Comparison of ENCODE assay signal across 8 mouse cellular contexts in the genomic region with DNA sequence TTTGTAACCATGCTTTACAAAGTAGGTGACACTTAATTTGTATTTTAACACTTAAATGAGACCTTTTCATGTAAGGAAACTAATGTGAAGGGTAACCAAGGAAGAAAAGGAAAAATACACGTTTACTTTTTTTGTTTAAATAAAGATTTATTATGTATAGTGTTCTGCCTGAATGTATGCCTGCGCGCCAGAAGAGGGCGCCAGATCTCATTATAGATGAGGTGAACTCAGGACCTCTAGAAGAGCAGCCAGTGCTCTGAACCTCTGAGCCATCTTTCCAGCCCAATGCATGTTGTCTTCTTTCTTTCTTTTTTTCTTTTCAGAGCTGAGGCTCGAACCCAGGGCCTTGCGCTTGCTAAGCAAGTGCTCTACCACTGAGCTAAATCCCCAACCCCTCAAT. TPM values are rescaled to one million over a fixed set of nuclear protein-coding genes. Genes with fewer than 3 reads are reported as not detected.
DNase-seq lines count a peak whose midpoint lies in the region; ATAC-seq and TF ChIP-seq lines count a peak whose summit lies in the region.
"Had no signal": no experiment of that assay in that cellular context is flagged by ENCODE, and none has a peak within 500 bp of the region (broad histone marks: within the 10 kb centered on the region; RNA-seq: fewer than 3 reads in every experiment).

No protein-coding gene starts in this region.

- peak; percentile 1 for DNase-seq in ES-E14 (ENCODE audit: low read depth, low spot score)
- peak; percentile 8 for DNase-seq in adrenal gland, postnatal 25 days
- DNase-seq in limb, embryonic 10.5 days (ENCODE audit: low spot score) = peak; percentile 33
- DNase-seq in thymus, postnatal 36 days = peak; percentile 6 to 9

- no peak overlapping the region for H3K4me2 ChIP-seq in intestine, postnatal 0 days (replicated peaks; ENCODE audit: low read depth)
- H3K4me2 ChIP-seq in intestine, embryonic 15.5 days (replicated peaks) = no peak overlapping the region

- 25% methylated on average over 6 of the region's 6 CpGs for WGBS in intestine, postnatal 0 days
- 24% methylated on average over 6 of the region's 6 CpGs for WGBS in intestine, embryonic 15.5 days
- 27% methylated on average over 6 of the region's 6 CpGs for WGBS in limb, embryonic 10.5 days

- H3K9me3 ChIP-seq in intestine, postnatal 0 days (ENCODE audit: control insufficient read depth) = no peaks in the 10 kb centered on the region
- no peaks in the 10 kb centered on the region for H3K9me3 ChIP-seq in intestine, embryonic 15.5 days
- no peaks in the 10 kb centered on the region for H3K9me3 ChIP-seq in ES-E14 (ENCODE audit: control insufficient read depth, insufficient read depth, low read depth, low read length)
- no peaks in the 10 kb centered on the region for H3K9me3 ChIP-seq in limb, embryonic 10.5 days (replicated peaks)

- H3K4me3 ChIP-seq in intestine, postnatal 0 days (ENCODE audit: low read depth, low read length) = no peak overlapping the region
- no peak overlapping the region for H3K4me3 ChIP-seq in intestine, embryonic 15.5 days (replicated peaks)
- H3K4me3 ChIP-seq in ES-E14 (ENCODE audit: insufficient read depth in 1 of 2, low read depth in 1 of 2, low read length in 2 of 2, poor library complexity in 1 of 2, severe bottlenecking in 1 of 2) = no peak overlapping the region
- H3K4me3 ChIP-seq in limb, embryonic 10.5 days = no peak overlapping the region

- in situ Hi-C loops in ES-E14 (cut with MboI; ENCODE audit: low sequenced_read_pairs in 2 of 2, unreplicated experiment in 2 of 2) = no loop called here

- H3K36me3 ChIP-seq in intestine, postnatal 0 days (ENCODE audit: control insufficient read depth, insufficient read depth) = no peaks in the 10 kb centered on the region
- H3K36me3 ChIP-seq in intestine, embryonic 15.5 days = no peaks in the 10 kb centered on the region
- no peaks in the 10 kb centered on the region for H3K36me3 ChIP-seq in ES-E14 (ENCODE audit: control insufficient read depth, insufficient read depth, low read length, poor library complexity, severe bottlenecking)
- no peaks in the 10 kb centered on the region for H3K36me3 ChIP-seq in limb, embryonic 10.5 days

- no peak overlapping the region for H3K27ac ChIP-seq in intestine, postnatal 0 days (ENCODE audit: low read depth, low read length)
- no peak overlapping the region for H3K27ac ChIP-seq in intestine, embryonic 15.5 days
- no peak overlapping the region for H3K27ac ChIP-seq in ES-E14 (ENCODE audit: insufficient read depth, low read depth, low read length, poor library complexity, severe bottlenecking)
- H3K27ac ChIP-seq in limb, embryonic 10.5 days = no peak overlapping the region

- no peaks in the 10 kb centered on the region for H3K27me3 ChIP-seq in intestine, postnatal 0 days (replicated peaks; ENCODE audit: control insufficient read depth, insufficient read depth, low read length)
- H3K27me3 ChIP-seq in intestine, embryonic 15.5 days (replicated peaks) = no peaks in the 10 kb centered on the region
- no peaks in the 10 kb centered on the region for H3K27me3 ChIP-seq in limb, embryonic 10.5 days (ENCODE audit: low read depth, poor library complexity, severe bottlenecking)

- peak; percentile 64 for TF ChIP-seq CTCF in intestine, postnatal 0 days (IDR thresholded peaks at IDR 0.05; ENCODE audit: low read depth)

- no peaks in the 10 kb centered on the region for H3K4me1 ChIP-seq in intestine, postnatal 0 days (replicated peaks; ENCODE audit: control insufficient read depth, insufficient read depth, low read length)
- no peaks in the 10 kb centered on the region for H3K4me1 ChIP-seq in intestine, embryonic 15.5 days (replicated peaks)
- no peaks in the 10 kb centered on the region for H3K4me1 ChIP-seq in ES-E14 (ENCODE audit: control insufficient read depth in 2 of 2, insufficient read depth in 2 of 2, low read length in 2 of 2, poor library complexity in 1 of 2)
- H3K4me1 ChIP-seq in limb, embryonic 10.5 days = no peaks in the 10 kb centered on the region

- no peak for ATAC-seq in intestine, postnatal 0 days
- no peak for ATAC-seq in intestine, embryonic 15.5 days
- no peak for ATAC-seq in monocyte, adult 5-6 weeks (replicated peaks; ENCODE audit: insufficient number of reproducible peaks, low FRiP score, low TSS enrichment, poor library complexity, severe bottlenecking)

- no peak overlapping the region for H3K9ac ChIP-seq in intestine, postnatal 0 days (ENCODE audit: low read depth, low read length)
- no peak overlapping the region for H3K9ac ChIP-seq in intestine, embryonic 15.5 days
- H3K9ac ChIP-seq in ES-E14 (ENCODE audit: insufficient read depth, low read depth, low read length, poor library complexity, severe bottlenecking) = no peak overlapping the region

TF ChIP-seq in ES-E14, 5 proteins besides CTCF, POLR2A, EP300 and RAD21:
- TF ChIP-seq ZC3H11A (IDR thresholded peaks at IDR 0.05; ENCODE audit: borderline replicate concordance, low read depth, low read length) (no peak), CHD2 (IDR thresholded peaks at IDR 0.05; ENCODE audit: low read depth, low read length) (no peak), HCFC1 (IDR thresholded peaks at IDR 0.05; ENCODE audit: borderline replicate concordance, insufficient read depth, low read length) (no peak)

RNA-seq across cellular contexts. Expression of a gene that starts 23.1 kb away (rescaled TPM):
- polyA plus RNA-seq in intestine, postnatal 0 days (2015; fragmentation: Nextera tagmentation; extraction: Ambion mirVana) = not detected in 2 replicates
- 0.14 TPM in 1 of 2 replicates, not detected in the other for polyA plus RNA-seq in intestine, embryonic 15.5 days (2015; fragmentation: Nextera tagmentation; extraction: Ambion mirVana)
- total RNA-seq in ES-E14 (2012; rRNA removed) = 0.54 TPM in 1 of 2 replicates, not detected in the other
- total RNA-seq in adrenal gland, postnatal 25 days (2021) = not detected in 2 replicates
- polyA plus RNA-seq in limb, embryonic 10.5 days (2016; fragmentation: Nextera tagmentation; extraction: Ambion mirVana) = 0.14 TPM in 1 of 2 replicates, not detected in the other
- not detected in 3 replicates for total RNA-seq in monocyte, adult 5-6 weeks (2017)
- total RNA-seq: heart, adult 18-20 months had no signal

RNA-seq across cellular contexts. Expression of a gene that starts 25.4 kb away (rescaled TPM):
- polyA plus RNA-seq in intestine, postnatal 0 days (2015; fragmentation: Nextera tagmentation; extraction: Ambion mirVana) = 11.0 and 11.6 TPM in 2 replicates
- polyA plus RNA-seq in intestine, embryonic 15.5 days (2015; fragmentation: Nextera tagmentation; extraction: Ambion mirVana) = 21.4 and 24.3 TPM in 2 replicates
- 23.0 and 28.1 TPM in 2 replicates for total RNA-seq in ES-E14 (2012; rRNA removed)
- total RNA-seq in adrenal gland, postnatal 25 days (2021) = 28.6 and 31.7 TPM in 2 replicates
- polyA plus RNA-seq in limb, embryonic 10.5 days (2016; fragmentation: Nextera tagmentation; extraction: Ambion mirVana) = 35.5 and 38.7 TPM in 2 replicates
- 7.4 to 9.4 TPM (median 8.1 TPM) in 3 replicates for total RNA-seq in monocyte, adult 5-6 weeks (2017)

RNA-seq across cellular contexts. Expression of a gene that starts 37.1 kb away (rescaled TPM):
- 11.7 and 12.5 TPM in 2 replicates for polyA plus RNA-seq in intestine, postnatal 0 days (2015; fragmentation: Nextera tagmentation; extraction: Ambion mirVana)
- 9.4 and 11.3 TPM in 2 replicates for polyA plus RNA-seq in intestine, embryonic 15.5 days (2015; fragmentation: Nextera tagmentation; extraction: Ambion mirVana)
- total RNA-seq in ES-E14 (2012; rRNA removed) = 16.5 and 16.7 TPM in 2 replicates
- total RNA-seq in adrenal gland, postnatal 25 days (2021) = 25.7 and 29.0 TPM in 2 replicates
- 7.5 and 10.6 TPM in 2 replicates for polyA plus RNA-seq in limb, embryonic 10.5 days (2016; fragmentation: Nextera tagmentation; extraction: Ambion mirVana)
- 9.9 to 11.5 TPM (median 11.3 TPM) in 3 replicates for total RNA-seq in monocyte, adult 5-6 weeks (2017)

RNA-seq across cellular contexts. Expression of a gene that starts 47.9 kb away (rescaled TPM):
- polyA plus RNA-seq in intestine, postnatal 0 days (2015; fragmentation: Nextera tagmentation; extraction: Ambion mirVana) = not detected in 2 replicates
- not detected in 2 replicates for polyA plus RNA-seq in intestine, embryonic 15.5 days (2015; fragmentation: Nextera tagmentation; extraction: Ambion mirVana)
- total RNA-seq in ES-E14 (2012; rRNA removed) = not detected in 2 replicates
- not detected in 2 replicates for total RNA-seq in adrenal gland, postnatal 25 days (2021)
- polyA plus RNA-seq in limb, embryonic 10.5 days (2016; fragmentation: Nextera tagmentation; extraction: Ambion mirVana) = not detected in 2 replicates
- not detected in 3 replicates for total RNA-seq in monocyte, adult 5-6 weeks (2017)
- total RNA-seq: heart, adult 18-20 months had no signal
